Mouse (Mus musculus) layer of hippocampus, postnatal 14 days (tissue): ENCODE measurements around the gene Xrra1. TPM values are rescaled to one million over a fixed set of nuclear protein-coding genes. Genes with fewer than 3 reads are reported as not detected.
A peak's percentile ranks its signal among the peaks of the same experiment; 100 is the strongest.

Source experiments
- DNase-seq, 2 experiments: peaks; one replicate each; pipeline ENCODE4 v3.0.0; 2021 to 2022; ENCODE audit warnings: low spot score in 2 of 2, mixed read lengths in 1 of 2
- total RNA-seq, 2 experiments: library from RNA; stranded (reverse); gene quantifications; 2 replicates each; pipeline ENCODE4 v1.2.3; 2021

Xrra1 gene
- total RNA-seq, 2 experiments from 2014 or later = 0.88 to 1.3 TPM

DNA sequence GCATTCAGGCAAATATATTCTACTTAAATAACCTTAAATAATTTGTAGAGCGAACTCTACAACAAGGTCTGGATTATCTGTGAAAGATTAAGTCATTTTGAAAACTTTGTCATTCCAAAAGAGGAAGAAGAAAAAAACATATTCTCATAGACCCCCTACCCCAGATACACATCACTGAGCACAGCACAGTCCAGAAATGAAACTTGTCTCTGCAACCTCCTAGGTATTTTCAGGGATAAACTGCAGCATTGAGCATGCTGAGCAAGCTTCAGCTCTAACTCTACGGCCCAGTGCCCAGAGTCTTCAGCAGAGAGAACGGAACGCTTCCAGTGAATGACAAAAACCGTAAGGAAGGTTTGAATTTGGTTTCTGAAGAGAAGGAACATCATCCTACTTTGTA, 8.4 kb upstream of the Xrra1 start:
- no peak for DNase-seq

DNA sequence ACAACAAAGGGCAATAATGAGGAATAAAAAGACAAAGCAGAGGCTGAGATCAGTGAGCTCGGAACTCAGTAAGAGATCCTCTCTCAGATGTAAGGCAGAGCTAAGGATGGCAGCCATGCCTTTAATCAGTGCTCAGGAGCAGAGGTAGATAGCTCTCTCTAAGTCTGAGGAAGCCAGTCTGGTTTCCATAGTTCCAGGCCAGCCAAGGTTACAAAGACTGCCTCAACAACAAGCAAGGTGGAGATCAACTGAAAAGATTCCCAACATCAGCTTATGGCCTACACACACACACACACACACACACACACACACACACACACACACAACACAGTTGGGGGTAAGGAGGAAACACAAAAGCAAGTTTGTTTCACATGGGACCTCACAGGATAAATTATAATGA, 7.8 kb upstream of the Xrra1 start:
- no peak for DNase-seq

DNA sequence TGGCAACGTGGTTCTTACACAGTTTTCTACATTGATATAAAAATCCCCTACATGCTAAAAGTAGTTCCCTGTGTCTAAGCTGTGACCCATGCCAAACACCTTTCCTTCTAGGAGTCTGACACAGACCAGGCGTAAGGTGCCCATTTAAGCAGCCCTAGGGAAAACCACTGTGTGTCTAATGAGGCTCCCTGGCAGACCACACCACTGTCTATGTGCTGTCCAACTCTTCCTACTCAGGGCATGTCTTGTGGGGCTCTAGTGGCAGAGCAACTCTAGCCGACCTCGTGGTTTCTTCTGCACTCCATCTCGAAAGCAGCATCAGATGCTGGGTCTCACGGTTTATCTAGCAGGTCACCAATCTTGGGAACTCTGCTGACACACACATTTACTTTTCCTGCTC, 7.3 kb upstream of the Xrra1 start:
- DNase-seq = no peak

DNA sequence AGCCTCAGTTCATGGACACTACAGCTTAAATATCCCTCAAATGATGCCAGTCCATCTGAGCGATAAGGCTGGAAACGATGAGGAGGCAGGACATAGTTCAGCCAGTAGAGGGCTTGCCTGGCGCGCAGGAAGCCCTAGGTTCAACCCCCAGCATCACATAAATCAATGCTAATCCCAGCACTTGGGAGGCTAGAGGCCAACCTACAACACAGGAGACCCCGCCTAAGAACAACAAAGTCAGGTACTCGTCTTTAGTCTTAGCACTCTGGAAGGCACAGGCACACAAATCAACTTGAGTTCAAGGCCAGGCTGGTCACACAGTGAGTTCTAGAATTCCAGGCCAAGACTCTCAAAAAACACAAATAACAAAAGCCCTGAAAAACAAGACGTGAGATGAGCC, 5.6 kb upstream of the Xrra1 start:
- DNase-seq = no peak

DNA sequence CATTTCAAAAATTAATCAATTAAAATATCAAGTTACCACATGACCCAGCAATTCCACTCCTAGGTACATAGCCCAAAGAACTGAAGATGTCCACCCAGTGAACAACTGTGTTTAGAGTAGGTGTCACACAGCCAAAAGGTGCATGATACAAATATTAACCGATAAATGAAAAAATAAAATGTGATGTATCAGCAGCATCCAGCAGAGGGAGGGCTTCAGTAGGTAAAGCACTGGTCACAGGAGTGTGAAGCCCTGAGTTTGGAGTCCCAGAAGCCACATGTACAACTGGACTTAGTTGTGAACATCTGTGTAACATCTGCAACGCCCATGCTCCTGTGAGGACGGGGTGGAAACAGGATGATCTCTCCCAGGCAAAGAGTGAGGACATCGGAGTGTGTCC, 4.6 kb upstream of the Xrra1 start:
- no peak for DNase-seq

DNA sequence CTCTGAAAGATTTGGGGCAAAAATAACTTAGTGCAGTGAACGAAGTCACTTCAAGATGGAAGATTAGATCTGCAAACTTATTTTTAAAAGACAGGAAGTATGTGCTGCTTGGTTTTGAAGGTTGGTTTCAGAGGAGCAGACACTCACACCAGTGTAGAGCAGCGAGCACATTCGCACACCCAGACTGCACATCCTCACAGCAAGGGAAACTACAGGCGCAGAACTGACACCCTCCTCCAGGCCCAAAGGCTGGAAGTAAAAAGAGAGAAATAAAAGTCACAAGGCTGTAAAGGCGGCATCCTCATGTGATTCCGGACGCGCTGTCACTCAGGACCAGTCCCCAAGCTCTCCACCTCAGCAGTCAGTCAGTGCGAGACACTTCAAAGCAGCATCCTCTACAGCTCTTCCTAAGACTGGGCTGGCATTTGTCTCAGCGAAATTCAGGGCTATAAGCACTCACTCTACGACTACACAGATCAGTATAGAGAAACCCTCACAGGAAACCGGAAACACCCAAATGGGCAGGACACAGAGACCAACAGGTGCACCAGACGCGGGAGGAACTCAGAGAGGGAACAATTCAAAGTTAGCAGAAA, 2.6 kb upstream of the Xrra1 start:
- DNase-seq = no peak

DNA sequence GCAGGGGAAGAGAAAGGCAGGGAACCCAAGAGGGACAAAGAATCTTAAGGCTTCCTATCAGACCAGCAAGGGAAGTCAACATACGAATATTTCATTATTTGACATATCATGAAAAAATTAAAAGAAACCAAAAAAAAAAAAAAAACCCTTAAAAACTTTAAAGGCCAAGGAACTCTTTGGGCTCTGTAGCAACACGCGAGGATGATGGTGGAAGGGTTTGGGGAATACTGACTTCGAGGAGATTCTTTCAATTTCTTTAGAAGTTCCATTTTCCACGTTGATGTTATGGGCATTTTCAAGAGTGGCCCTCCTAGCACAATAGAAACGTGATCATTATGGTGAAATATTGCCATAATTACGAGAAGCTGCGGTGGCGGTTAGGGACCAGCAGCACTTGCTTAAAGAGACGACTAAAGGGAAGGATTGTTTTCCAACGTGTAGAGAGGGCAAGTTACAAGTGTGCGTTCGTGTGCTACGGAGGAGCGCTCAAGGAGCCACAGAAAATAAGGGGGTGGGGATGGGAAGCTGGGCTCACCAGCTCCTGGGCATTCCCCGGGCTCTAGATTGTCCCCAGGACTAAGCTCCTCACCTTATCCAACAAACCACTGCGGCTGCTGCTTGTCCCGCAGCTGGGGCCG, 622 bp upstream of the Xrra1 start:
- DNase-seq = no peak

DNA sequence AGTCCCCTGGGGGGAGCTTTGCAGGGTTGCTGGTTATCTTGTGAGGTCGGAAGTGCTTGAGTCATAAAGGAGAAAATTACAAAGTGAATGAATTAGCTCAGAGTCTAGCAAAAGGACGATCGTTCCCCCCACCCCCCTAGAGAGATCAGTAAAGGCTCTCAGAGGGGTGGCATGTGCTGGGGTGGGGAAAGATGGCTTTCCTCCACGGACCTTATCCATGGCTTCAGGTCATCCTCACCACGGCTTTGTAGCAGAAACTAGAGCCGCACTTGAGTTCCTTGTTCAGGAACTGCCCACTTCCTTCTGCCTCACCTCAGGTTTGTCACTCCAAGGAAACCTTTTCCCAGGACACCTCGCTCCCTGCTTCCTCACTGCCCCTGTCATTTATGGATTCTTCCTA, 4.4 kb downstream of the Xrra1 start, which contains the start of gene Spcs2:
Spcs2 (minus strand) TSS at position 101 of the 400 bp plus-strand sequence.
- DNase-seq = no peak

DNA sequence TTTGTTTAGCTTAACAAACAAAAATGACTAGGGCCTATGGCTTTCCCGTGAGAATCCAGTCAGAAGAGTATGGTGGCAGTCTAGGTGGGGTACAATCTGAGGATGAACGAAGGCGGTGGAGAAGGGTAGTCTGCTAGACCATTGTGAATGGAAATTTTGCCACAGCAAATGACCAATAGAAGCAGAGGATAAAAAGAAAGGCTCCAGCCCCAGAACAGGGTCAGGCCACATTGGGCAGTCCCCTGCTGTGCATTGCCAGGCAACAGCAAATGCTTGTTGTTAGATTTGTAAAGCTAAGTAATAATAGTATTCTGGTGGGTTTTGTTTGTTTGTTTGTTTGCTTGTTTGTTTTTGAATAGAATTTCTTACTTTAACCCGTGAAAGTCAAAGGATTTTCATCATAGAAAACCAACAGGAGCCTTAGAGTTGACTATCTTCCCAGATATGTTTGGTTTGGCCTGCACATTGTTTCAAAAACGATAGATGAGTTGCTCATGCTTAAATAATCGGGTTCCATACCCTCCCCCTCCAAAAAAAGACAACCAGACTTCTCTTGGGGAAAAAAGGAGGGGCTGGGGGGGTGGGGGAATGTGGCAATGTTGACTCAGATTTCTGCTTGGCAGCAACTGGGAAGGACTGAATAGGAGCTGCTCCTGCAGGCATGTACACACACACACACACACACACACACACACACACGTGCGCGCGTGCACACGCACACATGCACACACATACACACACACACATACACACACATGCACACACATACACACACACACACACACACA, 5.5 kb downstream of the Xrra1 start:
- peak in 1 of 2 experiments; percentile 36 for DNase-seq

DNA sequence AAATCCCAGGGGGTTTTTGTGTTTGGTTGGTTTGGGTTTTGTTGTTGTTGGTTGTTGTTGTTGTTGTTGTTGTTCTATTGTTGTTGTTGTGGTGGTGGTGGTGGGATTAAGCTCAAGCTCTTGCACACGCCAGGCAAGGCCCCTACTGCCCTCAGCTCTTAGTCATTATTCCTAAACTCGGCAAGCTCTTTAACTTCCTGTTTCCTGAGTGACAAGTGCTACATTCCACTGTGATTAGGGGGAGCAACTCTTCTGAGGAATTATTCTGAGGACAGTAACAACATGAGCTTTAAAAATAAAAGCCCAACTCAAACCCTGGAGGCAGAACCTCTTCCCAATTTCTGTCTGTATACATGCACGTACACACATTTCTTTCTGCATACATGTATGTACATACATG, 6.3 kb downstream of the Xrra1 start:
- no peak for DNase-seq

DNA sequence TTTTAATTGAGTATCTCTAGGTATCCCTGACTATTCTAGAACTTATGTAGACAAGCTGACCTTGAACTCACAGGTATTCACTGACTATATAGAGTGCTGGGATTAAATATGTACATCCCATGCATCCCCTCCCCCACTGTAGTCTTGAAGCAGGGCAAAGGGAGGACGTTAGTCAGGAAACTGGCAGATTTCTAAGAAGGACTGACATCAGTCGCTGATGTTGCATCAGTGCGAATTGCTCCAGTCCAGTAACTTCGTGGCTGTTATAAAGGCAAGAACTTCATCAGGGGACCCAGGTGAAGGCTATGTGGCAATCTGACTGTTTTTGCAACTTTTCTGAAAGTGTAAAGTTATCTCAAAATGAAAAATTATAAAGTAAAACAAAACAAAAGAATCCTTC, 10.4 kb downstream of the Xrra1 start:
- DNase-seq = no peak

DNA sequence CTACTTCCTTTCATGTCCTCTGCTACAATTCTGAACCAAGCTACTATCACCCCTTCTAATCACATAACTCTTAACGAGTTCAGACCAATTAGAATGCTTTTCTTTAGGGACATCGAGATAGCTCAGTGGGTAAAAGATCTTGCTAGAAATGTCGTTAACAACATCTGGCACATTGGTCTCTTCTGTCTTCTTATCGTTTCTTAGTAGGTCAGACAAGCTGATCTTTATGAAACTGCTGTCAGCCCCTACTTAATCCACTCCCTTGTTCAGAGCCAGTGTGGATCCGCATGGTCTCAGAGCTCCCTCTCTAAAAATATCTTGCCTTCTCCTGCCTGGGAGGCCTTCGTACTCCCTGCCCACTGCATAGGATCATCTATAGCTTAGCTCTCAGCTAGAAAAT, 15.0 kb downstream of the Xrra1 start:
- DNase-seq = no peak

DNA sequence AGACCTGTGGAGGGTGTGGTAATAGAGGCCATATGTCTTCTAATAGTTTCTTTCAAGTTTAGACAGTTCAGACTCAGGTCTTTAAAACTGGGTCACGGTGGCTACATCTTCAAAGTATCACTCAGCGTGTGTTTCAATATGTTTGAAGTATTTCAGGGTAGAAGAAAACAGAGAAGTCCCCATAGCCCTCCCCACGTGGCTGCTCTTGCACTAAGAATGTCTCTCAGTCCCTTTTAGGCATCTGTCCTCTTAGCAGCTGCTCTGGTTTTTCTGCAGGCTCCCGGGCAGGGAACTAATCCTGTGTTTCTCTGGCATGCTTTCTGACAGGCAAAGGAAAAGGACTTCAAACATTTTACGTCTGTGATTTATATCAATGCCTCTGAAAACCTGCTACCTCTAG, 17.0 kb downstream of the Xrra1 start:
- no peak for DNase-seq

DNA sequence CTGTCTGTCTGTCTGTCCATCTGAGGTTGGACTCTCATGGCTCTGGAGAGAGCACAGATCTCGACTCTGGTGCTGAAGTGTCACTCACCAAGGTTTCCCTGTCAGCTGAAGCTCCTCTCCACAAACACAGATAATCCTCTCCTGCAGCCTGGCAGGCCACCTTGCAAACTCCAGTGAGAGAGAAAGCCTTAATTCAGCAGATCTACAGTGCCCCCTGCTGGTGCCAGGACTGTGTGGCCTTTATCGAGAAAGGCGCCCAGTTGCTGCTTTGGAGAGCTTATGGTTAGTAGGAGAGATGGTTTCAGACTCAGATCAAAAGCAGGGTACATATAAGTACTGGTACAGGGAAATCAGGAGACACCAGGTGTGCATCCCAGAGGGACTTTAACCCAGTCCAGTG, 17.4 kb downstream of the Xrra1 start:
- DNase-seq = peak; percentile 82 to 91

DNA sequence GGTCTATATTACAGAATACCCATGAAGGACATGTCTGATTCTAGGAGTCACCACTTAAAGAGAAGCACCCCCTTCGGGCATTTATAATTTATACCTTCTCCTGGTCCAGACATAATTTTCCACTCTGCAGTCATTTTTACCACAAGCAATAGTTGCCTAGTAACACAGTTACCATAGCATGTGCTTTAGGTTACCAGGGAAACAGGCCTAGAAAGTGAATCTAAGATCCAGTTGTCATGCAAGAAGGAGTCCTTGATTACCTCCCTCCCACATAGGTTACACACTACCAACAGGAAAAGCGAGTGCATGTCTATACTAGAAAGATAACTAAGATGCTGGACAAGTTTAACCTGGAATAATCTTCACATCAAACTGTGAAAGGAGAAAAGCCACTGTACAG, 19.3 kb downstream of the Xrra1 start:
- peak in 1 of 2 experiments; percentile 45 for DNase-seq

DNA sequence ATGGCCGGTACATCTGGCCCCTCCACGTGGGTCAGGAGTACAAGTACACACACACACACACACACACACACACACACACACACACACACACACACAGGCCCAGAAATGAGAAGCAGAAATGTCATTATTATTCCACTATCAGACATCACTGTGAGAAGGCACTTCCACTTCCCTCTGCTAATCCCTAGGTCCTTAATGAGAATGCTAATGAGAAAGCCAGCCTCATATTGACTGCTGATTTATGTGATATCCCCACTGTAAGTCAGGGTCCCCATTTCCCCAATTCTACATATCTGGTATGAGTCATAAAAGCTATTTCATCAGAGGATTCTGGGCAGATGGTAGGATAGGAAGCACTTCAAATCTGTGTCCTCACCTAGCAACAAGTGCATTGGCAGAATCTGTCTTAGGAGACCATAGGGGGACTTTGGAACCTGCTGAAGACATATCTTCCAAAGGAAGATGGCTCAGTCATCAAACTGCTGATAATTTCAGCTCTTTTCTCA, 28.4 kb downstream of the Xrra1 start:
- no peak for DNase-seq

DNA sequence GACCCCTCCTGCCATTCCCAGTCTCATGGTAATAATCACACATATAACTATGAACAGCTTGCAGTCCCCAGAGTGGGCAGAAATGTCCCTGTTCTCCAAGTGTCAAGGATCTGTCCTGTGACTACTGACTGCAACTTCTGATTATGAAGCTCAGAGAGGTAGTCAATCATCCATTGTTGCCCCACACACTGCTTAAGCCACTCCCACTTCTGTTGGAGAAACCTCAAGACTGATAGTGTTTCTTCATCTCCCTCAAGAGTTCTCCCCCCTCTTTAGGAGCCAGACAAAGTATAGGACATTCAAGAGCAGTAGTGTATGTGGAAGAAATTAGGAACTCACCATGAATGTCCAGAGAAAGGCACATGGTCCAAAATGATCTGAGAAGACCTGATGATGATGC, 28.8 kb downstream of the Xrra1 start:
- DNase-seq = no peak

DNA sequence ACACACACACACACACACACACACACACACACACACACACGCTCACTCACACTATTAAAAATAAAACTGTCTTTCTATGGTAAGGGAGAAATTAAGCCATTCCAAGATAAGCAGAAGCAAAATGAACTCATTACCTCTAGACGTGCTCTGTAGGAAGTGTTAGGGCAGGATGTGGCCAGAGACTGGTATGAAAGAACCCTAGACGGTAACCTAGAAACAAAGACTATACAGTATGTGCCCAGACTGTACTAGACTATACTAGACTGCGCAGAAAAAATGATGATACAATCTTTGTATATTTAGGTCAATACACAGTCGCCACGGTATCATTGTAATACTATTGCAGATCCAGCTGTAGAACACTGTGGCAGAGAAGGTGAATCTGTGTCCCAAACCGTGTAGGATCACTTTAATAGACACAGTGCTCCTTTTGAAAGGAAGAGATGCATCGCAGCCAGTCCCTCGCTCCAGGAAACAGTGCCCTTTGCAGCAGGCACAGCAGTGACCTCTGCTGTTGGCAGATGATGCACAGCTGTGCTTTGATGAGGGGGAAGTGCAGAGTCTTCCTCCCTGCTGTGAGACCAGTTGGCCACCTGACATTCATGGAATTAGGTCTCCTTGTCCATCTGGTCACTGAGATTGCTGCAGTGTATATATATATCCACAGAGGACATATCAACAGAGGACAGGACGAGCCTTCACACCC, 30.4 kb downstream of the Xrra1 start:
- DNase-seq = no peak

DNA sequence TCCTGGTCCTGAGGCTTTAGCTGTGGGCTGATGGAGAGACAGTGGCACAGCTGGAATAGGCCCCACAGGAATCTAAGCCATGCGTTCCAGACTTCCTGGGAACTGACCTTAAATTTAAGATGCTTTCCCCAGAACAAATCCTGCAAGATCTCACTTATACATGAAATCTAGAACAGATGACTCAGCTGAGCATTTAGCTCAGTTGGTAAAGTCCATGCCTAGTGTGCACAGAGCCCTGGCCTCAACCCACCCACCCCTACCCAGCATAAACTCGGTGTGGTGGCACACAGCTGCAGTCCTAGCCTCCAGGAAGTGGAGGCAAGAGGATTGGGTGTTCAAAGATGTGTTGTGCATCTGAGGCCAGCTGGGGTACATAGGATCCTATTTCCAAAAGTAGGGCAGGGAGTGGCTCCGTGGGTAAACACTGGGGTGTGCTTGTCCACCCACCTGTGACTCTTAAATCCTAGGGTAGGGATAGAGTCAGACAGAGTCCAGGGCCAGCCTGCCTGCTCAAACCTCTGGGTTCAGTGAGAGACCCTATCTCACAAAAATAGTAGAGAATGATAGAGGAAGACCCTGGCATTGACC, 31.3 kb downstream of the Xrra1 start:
- DNase-seq = no peak

DNA sequence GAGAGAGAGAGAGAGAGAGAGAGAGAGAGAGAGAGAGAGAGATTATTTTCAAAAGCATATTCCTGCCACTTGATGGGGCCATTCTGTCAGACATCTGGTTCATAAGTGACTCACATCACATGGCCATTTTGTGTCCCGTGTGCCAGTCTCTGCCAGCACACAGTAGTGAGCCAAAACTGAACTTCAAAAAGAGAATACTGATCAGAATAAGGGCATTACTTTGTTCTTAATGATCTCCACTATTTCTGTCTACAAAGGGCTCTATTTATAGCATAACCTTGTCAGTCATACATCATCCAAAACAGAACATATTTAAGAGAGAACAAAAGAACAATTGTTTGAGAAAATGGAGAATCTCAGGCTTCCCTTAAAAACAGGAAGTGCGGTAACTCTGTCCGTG, 32.6 kb downstream of the Xrra1 start:
- DNase-seq = no peak

DNA sequence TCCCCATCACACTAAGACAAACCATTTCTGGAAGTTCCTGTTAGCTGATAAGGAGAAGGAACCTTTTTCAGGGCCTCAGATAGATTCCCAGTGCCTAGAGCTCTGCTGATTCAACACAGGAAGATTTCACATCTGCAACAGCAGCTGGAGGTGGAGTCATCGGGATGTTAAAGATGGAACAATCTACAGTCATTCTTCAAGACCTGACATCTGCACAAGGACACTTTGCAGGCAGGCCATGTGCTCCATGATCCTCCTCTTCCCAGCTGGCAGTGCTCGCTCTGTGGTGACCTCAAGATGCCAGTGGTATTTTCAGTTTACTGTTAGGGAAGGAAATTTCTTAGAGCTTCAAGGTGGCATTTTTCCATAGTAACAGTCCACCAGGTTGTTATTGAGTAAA, 33.4 kb downstream of the Xrra1 start:
- DNase-seq = no peak
